Mouse (Mus musculus) heart, postnatal 36 days (tissue): ENCODE measurements at regions not wholly inside any gene's neighbourhood (a gene's known extent, or its start where the extent isn't known, plus 50 kb on each side); places are given as distances from the start of the nearest gene placed in this dataset.
A peak's percentile ranks its signal among the peaks of the same experiment; 100 is the strongest.
"Not testable (repeated sequence)": the region's sequence is repeated elsewhere in the genome, so short reads cannot be mapped to it uniquely, and the experiment has no call there.

Experiments used
- DNase-seq, 2 experiments: peaks; one replicate each; pipeline ENCODE4 v3.0.0; 2021 to 2022
- intact Hi-C: fragments of 180-260 bp; cut with DNase I; formaldehyde crosslinking; loops from one replicate; pipeline ENCODE4 v1.15.1; 2025

DNA sequence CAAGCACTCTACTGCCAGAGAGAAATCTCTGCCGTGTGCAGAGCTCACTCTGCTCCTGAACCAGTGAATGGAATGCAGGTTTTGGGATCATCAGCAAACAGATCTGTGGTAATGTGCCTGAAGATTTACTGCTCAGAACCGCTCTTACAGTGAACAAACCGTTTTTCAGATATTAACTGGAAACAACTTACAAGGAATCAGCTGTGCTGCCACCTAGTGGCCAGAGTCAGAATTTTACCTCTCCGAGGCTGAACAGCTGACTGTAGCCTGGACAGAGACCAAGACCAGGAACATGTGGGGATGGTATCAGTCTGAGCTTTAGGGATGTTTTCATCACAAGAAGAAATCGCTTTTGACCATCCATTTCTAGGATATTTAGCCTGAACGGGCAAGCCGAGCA, 65.3 kb downstream of the Gm15023 start:
- DNase-seq = peak; percentile 7 to 19
- intact Hi-C loops = not testable (repeated sequence)

DNA sequence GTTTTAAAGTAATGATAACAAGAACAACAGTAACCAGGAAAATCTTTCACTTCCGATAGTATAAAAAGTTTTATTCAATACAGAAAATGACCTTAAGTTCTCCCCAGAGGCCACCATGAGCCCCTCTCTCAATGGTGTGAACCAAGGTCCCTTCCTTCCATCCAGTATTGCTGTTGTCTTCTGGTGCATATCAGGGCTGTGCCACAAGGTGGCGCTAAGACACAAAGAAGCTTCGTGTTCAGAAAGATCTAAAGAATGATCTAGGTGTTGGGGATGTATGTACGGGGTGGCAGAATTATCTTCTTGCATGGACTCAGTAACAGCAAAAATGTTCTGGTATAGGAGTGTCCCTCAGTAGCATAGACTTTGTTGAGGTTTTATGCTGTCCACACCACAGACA, 66.6 kb downstream of the Gm15023 start:
- peak in 1 of 2 experiments; percentile 26 for DNase-seq

DNA sequence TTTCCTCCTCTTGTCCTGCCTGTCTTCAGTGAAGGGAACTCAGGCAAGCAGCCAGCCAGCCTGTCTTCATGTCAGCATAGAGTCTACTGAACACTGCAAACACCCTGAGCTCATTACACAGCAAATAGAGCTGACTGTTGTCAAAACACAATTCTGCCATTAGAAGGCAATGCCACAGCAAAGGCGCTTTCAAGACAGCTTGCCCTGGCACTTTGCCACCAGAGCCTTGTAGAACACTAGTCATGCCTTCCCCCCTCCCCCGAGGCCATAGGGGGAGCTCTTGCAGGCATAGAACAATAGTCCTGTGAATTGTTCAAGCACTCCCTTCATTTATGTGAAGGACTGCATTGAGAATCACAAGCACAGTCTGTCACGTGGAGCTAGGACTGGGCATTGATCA, 75.8 kb downstream of the Gm15023 start:
- intact Hi-C loops = no loop called here
- DNase-seq = no peak

More for the DNA sequence above, 66.6 kb downstream of the Gm15023 start:
- intact Hi-C loops = not testable (repeated sequence)

DNA sequence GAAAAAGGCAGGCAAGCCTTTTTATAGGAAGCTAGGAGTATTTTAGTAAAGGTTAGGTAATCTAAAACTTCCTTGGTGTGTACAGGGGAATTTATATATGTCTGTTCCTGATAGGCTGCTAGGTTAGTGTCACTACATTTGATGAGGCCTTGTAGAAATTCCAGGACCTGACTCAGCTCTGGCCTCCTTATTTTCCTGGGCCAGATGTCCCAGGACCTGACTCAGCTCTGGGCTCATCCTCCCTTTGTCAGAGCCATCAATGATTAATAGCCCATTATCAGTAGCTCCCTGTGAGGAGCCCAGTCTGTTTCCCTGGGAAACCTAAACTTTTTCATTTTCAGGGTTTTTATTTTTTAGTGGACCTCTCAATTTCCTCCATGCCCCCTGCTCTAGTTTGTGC, 79.3 kb downstream of the Gm15023 start:
- DNase-seq = no peak

DNA sequence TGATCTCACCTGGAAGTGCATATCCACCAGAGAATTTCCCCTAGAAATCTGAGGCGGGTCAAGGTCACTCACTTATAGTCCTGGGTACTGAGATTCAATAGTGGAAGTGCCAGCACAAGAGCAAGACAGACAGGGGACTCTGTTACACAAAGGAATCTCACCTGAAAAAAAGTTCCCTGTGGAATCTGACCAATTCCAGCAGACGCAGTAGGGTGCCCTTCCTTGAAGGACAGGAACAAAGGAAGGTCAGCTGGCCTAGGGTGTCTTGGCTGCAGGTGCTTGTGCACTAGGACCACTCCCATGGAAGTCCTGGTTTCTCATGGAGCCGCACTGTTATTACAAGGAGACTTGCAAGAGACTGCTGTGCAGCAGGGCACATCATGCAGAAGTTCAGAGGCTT, 81.2 kb downstream of the Gm15023 start:
- intact Hi-C loops = no loop called here

More for the DNA sequence above, 79.3 kb downstream of the Gm15023 start:
- intact Hi-C loops = no loop called here

DNA sequence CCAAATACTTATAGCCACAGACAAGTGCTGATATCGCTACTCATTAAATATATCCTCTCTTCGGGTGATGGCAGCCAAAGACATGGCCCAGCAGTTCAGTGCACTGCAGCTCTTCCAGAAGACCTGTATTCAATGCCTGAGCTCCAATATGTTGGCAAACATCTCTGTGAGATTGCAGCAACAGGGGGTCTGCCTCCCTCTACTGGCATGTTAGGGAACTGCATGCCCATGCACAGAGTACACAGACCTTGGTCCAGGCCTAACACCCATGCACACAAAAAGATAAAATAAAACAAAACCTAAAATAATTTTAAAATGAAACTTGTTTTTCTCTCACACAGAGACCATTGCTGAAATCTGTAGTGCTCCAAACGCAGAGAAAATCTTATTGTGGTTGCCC, 82.1 kb upstream of the Zmat1 start:
- intact Hi-C loops = not testable (repeated sequence)
- DNase-seq = peak; percentile 58 to 70

More for the DNA sequence above, 81.2 kb downstream of the Gm15023 start:
- no peak for DNase-seq

DNA sequence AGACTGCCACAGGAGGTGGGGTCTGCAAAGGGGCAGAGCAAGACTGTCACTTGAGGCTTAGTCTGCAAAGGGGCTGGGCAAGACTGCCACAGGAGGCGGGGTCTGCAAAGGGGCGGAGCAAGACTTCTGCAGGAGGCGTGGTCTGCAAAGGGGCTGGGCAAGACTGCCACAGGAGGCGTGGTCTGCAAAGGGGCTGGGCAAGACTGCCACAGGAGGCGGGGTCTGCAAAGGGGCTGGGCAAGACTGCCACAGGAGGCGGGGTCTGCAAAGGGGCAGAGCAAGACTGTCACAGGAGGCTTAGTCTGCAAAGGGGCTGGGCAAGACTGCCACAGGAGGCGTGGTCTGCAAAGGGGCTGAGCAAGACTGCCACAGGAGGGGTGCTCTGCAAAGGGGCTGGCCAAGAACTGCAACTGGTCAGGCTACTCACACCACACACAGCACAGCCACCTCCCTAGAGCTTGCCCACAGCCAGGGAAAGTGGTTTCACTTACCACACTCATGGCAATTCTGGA, 78.1 kb upstream of the Zmat1 start:
- DNase-seq = peak in 1 of 2 experiments; percentile 21

DNA sequence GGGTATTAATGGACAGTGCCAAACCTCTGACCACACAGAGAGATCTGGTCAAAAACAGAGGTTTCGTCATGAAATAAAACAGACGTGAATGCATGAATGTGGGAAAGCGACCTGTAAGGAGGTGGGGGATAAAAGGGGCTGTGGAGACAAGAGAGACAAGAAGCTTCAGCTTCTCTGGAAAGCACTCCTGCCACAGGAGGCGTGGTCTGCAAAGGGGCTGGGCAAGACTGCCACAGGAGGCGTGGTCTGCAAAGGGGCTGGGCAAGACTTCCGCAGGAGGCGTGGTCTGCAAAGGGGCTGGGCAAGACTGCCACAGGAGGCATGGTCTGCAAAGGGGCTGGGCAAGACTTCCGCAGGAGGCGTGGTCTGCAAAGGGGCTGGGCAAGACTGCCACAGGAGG, 77.6 kb upstream of the Zmat1 start:
- intact Hi-C loops, DNase-seq: not testable (repeated sequence)

More for the DNA sequence above, 78.1 kb upstream of the Zmat1 start:
- intact Hi-C loops = not testable (repeated sequence)

DNA sequence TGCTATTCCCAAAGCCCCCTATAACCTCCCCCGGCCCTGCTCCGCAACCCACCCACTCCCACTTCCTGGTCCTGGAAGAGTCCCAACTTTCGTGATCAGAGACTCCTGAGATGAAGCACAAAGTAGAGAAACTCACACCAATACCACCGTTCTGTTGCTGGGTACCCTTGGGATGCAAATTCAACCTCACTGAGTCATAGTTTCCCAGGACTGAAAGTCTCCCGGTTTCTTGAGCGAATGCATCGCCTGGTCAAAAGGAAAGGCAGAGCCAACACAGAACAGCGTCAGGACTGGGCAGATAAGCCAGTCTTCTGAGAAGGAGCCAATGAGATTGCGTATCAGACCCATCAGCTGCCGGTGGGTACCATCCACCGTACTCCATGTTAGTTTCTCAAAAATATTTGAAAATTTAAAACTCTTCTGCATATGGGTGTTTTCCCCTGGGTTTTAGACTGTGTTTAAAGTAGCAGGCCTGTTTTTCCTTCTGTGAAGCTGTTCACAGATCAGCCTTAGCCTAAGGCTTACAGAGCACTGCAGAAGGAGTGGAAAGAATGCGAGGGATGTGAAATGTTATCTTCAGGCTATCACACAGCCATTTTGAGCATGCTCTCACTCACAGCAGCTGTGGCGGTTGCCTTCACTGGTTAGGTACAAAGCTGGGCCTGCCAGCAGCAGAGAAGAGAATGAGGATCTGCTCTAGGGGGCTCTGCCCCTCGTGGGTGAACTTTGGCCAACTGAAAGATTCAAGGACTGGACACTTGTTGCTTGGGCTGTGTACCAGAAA, 77.0 kb upstream of the Zmat1 start:
- intact Hi-C loops, DNase-seq: not testable (repeated sequence)

DNA sequence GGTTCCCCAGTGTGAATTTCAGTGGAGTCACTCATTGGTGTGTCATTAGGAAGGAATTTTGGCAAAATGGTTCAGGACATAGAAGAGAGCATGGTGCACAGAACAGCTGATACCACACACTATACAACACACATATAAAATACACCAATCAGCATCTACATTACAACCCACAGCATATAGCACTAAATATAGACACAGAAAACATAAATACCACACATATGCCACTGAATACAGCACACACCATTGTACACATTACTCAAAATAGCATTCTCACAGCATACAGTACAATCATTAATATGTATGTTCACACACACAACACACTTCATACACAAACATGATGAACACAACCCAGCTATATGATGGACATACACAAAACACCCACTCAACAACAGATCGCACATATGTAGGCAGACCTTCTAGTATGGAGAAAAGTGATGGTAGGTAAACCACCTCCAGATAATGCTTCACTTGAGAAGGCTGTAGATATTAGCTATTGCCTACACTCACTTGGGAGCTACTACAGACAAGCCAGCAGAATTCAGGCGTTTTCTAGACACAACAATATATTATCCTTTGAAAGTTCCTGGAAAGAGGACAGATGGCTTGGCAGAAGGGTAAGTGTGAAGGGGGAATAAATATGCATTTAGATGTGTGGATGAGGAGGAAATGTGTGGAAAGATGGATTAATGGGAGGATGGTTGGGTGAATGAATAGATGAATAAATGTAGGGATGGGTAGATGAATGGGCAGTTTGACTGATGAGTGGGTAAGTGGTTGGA, 71.6 kb upstream of the Zmat1 start:
- DNase-seq = no peak
- intact Hi-C loops = no loop called here

DNA sequence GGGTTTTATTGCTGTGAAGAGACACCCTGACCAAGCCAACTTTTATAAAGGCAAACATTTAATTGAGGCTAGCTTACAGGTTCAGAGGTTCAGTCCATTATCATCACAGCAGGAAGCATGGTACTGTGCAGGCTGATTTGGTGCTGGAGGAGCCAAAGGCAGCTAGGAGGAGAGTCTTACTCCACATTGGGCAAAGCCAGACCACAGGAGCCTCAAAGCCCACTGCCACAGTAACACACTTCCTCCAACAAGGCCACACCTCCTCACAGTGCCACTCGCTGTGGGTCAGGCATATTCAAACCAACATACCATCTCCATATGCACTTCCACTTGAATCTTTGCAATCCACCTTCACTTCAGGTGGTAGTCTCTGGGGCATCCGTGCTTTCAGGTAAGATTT, 70.4 kb upstream of the Zmat1 start:
- intact Hi-C loops = no loop called here
- no peak for DNase-seq

DNA sequence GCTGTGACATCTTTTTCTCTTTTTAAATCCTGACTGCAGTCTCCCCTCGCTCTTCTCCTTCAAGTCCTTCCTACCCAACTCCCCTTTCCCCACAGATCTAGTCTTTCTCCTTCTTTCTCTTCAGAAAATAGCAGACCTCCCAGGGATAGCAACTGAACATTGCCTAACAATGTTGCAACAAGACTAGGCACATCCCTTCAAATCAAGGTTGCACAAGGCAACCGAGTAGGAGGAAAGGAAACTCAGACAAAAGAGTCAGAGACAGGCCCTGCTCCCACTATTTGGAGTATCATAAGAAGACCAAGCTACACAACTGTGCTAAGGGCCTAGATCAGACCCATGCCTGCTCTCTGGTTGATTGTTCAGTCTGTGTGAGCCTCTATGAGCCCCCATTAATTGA, 66.9 kb upstream of the Zmat1 start:
- intact Hi-C loops = no loop called here

DNA sequence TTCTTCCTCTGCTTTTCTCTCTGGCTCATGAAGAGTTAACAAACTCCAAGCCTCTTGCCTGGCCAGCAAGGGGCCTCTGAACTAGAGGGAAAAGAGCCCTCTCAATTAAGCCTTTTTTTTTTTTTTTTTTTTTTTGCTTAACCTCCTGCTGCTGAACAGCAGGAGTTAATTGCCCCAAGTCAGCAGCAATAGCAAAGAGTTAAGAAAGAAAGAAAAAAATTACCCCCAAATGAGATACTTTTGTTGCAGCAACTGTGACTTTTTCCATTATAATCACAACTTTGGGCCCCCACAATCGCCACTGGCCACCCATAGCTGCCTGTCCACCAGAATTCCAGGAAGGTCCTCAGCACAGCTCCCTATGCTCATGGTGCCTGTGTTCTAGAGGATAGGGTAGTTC, 60.4 kb upstream of the Zmat1 start:
- DNase-seq = no peak
- intact Hi-C loops = no loop called here

More for the DNA sequence above, 66.9 kb upstream of the Zmat1 start:
- no peak for DNase-seq

DNA sequence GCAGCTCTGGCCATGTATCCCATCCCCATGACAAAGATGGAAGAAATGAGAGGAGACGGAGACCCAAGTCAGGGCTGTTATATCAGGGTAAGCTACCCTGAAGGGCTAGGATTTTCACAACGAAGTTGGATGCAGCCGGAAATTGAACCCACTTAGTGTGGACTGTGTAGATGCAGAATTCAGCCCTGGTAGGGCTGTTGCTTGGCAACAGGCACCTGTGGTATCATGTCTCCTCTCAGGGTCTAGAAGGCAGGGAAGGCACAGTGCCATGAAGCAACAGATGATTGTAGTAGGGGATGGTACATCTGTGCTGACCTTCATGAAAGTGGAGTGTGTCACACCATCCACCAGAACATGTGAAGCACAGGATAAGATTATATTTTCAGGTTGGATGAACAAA, 51.2 kb upstream of the Zmat1 start:
- intact Hi-C loops = no loop called here
- no peak for DNase-seq

DNA sequence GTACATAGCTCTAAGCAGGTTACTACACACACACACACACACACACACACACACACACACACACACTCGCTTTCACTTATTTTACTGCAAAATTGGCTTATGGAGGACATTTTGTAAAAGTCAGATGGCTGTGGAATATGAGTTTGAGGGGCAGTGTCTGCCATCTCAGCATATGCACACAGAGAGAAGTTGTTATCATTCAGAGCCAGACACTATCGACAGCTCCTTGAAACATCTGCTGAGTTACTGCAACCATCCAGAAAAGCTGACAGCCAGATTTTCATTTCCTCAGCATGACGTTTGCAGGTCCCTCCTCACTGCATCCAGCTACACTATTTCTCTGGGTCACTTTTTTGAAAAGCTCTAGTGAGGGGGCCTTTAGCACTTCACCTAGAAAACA, 49.9 kb upstream of the Zmat1 start:
- DNase-seq = no peak

More for the DNA sequence above, 49.9 kb upstream of the Zmat1 start:
- intact Hi-C loops = no loop called here
